Mouse (Mus musculus): Measurements from ENCODE around the gene Dlgap4. TPM values are rescaled to one million over a fixed set of nuclear protein-coding genes. Genes with fewer than 3 reads are reported as not detected.
"Not testable (repeated sequence)": the region's sequence is repeated elsewhere in the genome, so short reads cannot be mapped to it uniquely, and the experiment has no call there.

Dlgap4 gene
- total RNA-seq, 2 experiments from 2014 or later = 8.3 to 9.0 TPM

GRCm38 (mm10) chr2:156781836-156782480, 168.5 kb downstream of the Dlgap4 start:
- ATAC-seq (replicated peaks; ENCODE audit: low FRiP score, poor library complexity, severe bottlenecking) = no peak

DNA sequence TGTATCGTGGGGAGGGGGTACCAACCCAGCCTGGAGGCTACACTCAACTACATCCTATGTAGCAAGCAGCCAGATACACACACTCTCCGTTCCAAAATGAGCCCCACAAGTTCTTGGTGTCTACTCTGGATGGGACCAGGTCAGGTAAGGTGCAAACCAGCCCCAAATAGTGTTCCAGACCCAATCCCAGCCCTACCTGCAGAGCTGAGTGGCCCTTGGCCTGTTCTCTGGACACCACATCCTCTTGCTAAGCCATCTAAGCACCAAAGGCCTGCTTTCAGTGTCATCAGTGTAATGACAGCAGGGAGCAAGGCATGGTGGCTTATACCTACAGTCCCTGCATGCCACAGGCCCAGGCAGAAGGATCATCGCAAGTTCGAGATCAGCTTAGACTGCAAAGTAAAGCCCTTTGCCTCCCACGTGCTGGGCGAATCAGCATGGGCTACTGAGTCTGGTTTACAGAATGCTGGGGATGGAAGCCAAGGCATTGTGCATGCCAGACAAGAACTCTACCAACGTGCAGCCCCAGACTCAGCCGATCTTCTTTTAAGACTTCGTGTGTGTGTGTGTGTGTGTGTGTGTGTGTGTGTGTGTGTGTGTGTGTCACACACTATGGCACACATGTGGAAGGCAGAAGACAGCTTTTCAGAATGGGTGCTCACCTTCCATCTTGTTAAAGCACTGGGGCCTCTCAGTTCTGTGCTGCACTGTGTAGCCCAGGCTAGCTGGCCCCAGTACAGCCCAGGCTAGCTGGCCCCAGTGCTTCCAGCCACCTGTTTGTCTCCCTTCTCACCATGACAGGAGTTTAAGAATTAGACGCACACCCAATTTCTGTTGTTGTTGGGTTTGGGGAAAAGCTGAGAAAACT, 169.2 kb downstream of the Dlgap4 start:
- ATAC-seq (replicated peaks; ENCODE audit: low FRiP score, poor library complexity, severe bottlenecking) = no peak

GRCm38 (mm10) chr2:156783349-156783728, 169.8 kb downstream of the Dlgap4 start:
- ATAC-seq (replicated peaks; ENCODE audit: low FRiP score, poor library complexity, severe bottlenecking) = no peak

- ATAC-seq (replicated peaks; ENCODE audit: low FRiP score, poor library complexity, severe bottlenecking) = no peak
Measured at GRCm38 (mm10) chr2:156784016-156784585, 170.6 kb downstream of the Dlgap4 start.

DNA sequence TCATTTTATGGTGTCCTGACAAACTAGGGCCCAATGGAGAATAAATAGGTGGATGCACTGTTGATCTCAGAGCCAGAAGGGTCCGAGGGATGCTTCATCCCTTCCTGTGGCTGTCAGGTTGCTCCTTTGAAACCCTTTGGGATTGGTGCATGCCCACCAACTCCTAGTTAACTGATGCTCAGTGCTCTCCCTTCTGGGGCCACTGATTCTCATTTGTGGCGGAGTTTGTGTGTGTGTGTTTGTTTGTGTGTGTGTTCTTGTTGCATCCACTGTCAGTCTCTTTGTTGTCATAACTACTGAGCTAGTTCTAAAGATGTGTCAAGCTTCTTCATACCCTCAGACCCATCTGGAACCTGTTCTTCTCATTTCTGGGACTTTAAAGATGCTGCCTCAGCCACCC, 171.4 kb downstream of the Dlgap4 start:
- ATAC-seq (replicated peaks; ENCODE audit: low FRiP score, poor library complexity, severe bottlenecking) = no peak

DNA sequence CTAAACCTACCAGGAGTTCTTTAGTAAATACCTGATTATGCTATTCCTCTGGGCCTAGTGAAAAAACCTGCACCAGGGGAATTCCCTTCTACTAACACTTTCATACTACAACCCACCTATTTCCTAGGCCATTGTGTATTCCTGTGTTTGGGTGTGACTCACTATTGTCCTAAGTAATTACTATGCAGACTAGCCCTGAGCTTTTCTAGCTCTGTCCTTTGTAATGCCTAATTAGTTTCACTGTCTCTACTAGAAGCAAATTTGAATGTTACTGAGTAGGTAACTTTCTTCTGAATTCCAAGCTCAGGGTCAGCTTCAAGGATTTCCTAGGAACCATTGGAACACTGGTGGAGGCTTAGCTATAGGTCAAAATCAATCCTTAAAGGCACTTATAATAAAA, 172.9 kb downstream of the Dlgap4 start:
- not testable (repeated sequence) for ATAC-seq (replicated peaks; ENCODE audit: low FRiP score, poor library complexity, severe bottlenecking)

DNA sequence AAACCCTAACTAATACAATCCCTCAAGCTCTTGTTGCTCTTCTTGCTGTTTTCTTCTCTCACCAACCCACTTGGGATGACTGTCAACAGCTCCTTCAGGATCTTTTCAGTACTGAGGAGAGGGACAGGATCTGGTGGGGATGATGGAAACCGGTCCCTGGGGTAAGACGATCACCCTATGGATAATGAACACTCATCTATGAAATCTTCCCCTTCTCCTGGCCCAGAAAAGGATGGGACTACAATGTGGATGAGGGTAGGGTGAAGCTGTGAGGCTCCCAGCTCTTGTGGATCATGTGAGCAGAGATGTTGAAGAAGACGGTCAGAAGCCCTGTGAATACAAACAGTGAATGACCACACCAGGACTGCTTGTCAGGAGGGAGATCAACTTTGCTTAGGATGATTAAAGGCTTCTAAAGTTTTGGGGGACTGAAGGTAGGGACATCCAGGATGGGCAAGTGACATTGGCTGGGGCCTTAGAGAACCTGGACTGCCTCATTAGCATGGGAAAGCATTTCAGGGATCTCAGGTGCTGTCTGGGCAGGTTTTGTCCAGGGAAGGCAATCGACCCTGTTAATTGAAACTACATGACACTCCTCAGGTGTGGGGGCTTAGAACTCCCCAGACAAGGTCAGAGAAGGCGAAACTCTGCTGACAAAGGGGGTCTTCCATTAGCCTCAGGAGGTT, 173.7 kb downstream of the Dlgap4 start:
- ATAC-seq (replicated peaks; ENCODE audit: low FRiP score, poor library complexity, severe bottlenecking) = no peak

GRCm38 (mm10) chr2:156787776-156788105, 174.2 kb downstream of the Dlgap4 start:
- ATAC-seq (replicated peaks; ENCODE audit: low FRiP score, poor library complexity, severe bottlenecking) = no peak

DNA sequence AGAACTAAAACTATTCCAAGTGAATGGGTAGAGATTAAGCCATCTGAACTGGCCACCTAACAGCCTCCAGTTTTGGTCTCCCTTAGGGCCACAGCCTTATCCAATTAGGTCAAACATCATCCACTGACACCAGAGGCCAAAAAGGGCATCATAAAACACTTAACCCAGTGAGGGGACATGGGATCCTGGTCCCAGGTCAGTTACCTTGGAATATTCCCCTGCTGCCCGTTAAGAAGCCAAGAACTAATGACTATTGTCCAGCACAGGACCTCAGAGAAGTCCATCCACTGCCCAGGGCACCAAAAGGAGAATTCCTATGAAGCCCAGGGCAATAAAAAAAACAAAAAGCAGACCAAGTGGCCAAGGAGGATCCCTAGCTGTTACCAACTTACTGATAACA, 175.3 kb downstream of the Dlgap4 start:
- no peak for ATAC-seq (replicated peaks; ENCODE audit: low FRiP score, poor library complexity, severe bottlenecking)

GRCm38 (mm10) chr2:156798516-156798915, 185.0 kb downstream of the Dlgap4 start:
- ATAC-seq (replicated peaks; ENCODE audit: low FRiP score, poor library complexity, severe bottlenecking) = no peak

DNA sequence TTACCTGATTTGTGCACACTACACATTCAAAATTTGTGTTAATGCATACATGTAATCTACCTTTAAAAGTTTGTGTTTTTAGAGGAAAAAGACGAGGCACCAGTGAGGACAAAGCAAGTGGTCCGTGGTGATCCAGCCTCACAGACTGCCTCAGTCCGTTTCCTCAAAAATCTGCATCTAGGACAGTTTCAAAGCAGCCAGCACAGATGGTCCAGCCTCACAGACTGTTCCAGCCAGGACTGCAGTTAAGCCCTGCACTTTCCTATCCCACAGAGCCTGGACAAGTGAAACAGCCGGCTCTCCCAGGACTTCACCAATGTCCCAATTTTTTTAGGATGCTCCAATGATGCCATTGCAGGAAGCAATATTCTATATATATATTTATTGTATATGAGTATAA, 187.5 kb downstream of the Dlgap4 start:
- no peak for ATAC-seq (replicated peaks; ENCODE audit: low FRiP score, poor library complexity, severe bottlenecking)

- ATAC-seq (replicated peaks; ENCODE audit: low FRiP score, poor library complexity, severe bottlenecking) = not testable (repeated sequence)
Measured at GRCm38 (mm10) chr2:156802116-156802515, 188.6 kb downstream of the Dlgap4 start.

- no peak for ATAC-seq (replicated peaks; ENCODE audit: low FRiP score, poor library complexity, severe bottlenecking)
Measured at GRCm38 (mm10) chr2:156803698-156804372, 190.3 kb downstream of the Dlgap4 start.

DNA sequence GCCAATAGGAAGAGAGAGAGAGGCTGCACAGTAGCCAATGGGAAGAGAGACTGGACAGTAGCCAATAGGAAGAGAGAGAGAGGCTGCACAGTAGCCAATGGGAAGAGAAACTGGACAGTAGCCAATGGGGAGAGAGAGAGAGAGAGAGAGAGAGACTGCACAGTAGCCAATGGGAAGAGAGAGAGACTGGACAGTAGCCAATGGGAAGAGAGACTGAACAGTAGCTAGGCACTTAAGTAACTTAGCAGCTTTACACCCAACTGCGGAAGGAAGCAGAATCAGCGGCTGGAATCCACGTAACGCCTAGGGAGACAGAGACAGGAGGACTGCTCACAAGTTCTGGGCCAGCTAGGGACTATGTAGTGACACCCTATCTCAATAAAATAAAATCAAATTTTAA, 191.1 kb downstream of the Dlgap4 start:
- peak; percentile 82 for ATAC-seq (replicated peaks; ENCODE audit: low FRiP score, poor library complexity, severe bottlenecking)

DNA sequence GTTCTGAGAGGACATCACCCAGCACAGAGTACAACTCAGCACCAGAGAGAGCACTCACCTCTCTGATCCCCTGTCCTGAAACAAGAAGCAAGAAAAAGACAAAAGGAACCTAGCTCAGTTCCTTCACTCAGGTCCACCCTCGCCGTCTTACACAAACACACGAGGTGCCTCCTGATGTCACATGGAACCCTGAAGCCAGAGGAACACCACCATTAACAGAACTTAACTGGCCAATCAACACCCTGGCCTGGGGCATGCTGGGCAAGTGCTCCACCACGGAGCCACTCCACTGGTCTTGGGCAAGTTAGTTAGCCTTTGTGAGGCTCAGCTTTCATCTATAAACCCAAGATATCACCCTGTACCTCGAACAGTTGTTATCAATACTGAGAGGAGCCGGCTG, 193.4 kb downstream of the Dlgap4 start:
- ATAC-seq (replicated peaks; ENCODE audit: low FRiP score, poor library complexity, severe bottlenecking) = no peak

GRCm38 (mm10) chr2:156809579-156809978, 196.1 kb downstream of the Dlgap4 start:
- ATAC-seq (replicated peaks; ENCODE audit: low FRiP score, poor library complexity, severe bottlenecking) = 0 out of 2 replicates have a peak, but pooled peaks have one; percentile 53

GRCm38 (mm10) chr2:156810716-156811115, 197.2 kb downstream of the Dlgap4 start:
- ATAC-seq (replicated peaks; ENCODE audit: low FRiP score, poor library complexity, severe bottlenecking) = no peak

DNA sequence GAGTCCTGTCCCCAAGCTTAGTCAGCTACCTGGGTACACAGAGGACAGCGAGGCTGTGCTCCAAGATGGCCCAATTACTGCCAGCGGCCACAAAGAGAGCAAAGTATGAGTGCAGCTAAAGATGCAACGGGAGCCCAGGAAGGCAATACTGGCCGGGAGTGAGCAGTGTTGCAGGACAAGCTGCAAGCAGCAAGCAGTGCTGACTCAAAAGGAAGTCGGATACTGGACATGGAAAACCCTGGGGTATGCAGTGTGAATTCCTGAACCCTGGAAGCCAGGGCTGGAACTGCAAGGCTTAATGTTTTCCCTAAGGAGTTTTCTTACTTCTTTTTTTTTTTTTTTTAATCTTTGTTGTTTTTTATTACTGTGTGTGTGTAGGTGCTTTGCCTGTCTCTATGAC, 198.1 kb downstream of the Dlgap4 start:
- no peak for ATAC-seq (replicated peaks; ENCODE audit: low FRiP score, poor library complexity, severe bottlenecking)

All from erythroblast, adult 5-6 weeks (primary cell).